Mouse (Mus musculus) liver, embryonic 14.5 days (tissue): Measurements from ENCODE around the gene Mfsd2a. TPM values are rescaled to one million over a fixed set of nuclear protein-coding genes. Genes with fewer than 3 reads are reported as not detected.
A peak's percentile ranks its signal among the peaks of the same experiment; 100 is the strongest.

ENCODE experiments used
- ATAC-seq: fragments of 200-750 bp; cut with Nextera tagmentation; 2 replicates; pipeline ENCODE4 v1.8.0; 2017; ENCODE audit warnings: moderate number of reproducible peaks, mild to moderate bottlenecking, moderate library complexity; ENCODE audit not compliant: insufficient read depth
- DNase-seq, 3 experiments: peaks; one replicate each; pipeline ENCODE4 v3.0.0-alpha.2; 2012 to 2013; ENCODE audit warnings: low read depth in 3 of 3, low spot score in 3 of 3
- H3K27ac ChIP-seq: fragments of 300-500 bp; sonication (generic); 2 replicates; pipeline ENCODE4 v1.5.1; 2014; ENCODE audit warnings: moderate library complexity, mild to moderate bottlenecking, control low read depth, inconsistent platforms
- H3K27me3 ChIP-seq: fragments of 300-500 bp; sonication (generic); 2 replicates; pipeline ENCODE4 v1.6.1; 2014; ENCODE audit warnings: mild to moderate bottlenecking, low read length, moderate library complexity; ENCODE audit not compliant: control insufficient read depth, insufficient read depth
- H3K36me3 ChIP-seq: fragments of 300-500 bp; sonication (generic); replicated peaks from 2 replicates; pipeline ENCODE4 v1.6.1; 2014; ENCODE audit warnings: low read depth; ENCODE audit not compliant: control insufficient read depth, insufficient read depth
- H3K4me1 ChIP-seq, 2 experiments: fragments of 200-500 bp in 1 of 2; fragments of 300-500 bp in 1 of 2; sonication (generic) in 1 of 2; replicated peaks; 2 replicates each; pipeline ENCODE4 v1.6.1; 2012 to 2014; ENCODE audit warnings: antibody characterized with exemption in 1 of 2, inconsistent platforms in 1 of 2, low read length in 1 of 2; ENCODE audit not compliant: control insufficient read depth in 2 of 2, insufficient read depth in 2 of 2
- H3K4me2 ChIP-seq: fragments of 300-500 bp; sonication (generic); 2 replicates; pipeline ENCODE4 v1.6.1; 2014; ENCODE audit warnings: low read depth, mild to moderate bottlenecking, control low read depth, moderate library complexity
- H3K4me3 ChIP-seq, 2 experiments: fragments of 200-500 bp in 1 of 2; fragments of 300-500 bp in 1 of 2; sonication (generic) in 1 of 2; 2 replicates each; pipeline ENCODE4 v1.5.1; 2012 to 2014; ENCODE audit warnings: low read depth in 2 of 2, low read length in 2 of 2, mild to moderate bottlenecking in 2 of 2, control low read depth in 1 of 2, inconsistent platforms in 1 of 2, moderate library complexity in 1 of 2; ENCODE audit not compliant: insufficient read depth in 1 of 2
- H3K9ac ChIP-seq: fragments of 300-500 bp; sonication (generic); replicated peaks from 2 replicates; pipeline ENCODE4 v1.6.1; 2014; ENCODE audit warnings: mild to moderate bottlenecking, control low read depth, moderate library complexity
- H3K9me3 ChIP-seq: fragments of 300-500 bp; sonication (generic); 2 replicates; pipeline ENCODE4 v1.6.1; 2016; ENCODE audit warnings: low read length, mixed read lengths; ENCODE audit not compliant: control insufficient read depth
- CTCF ChIP-seq: IDR thresholded peaks from 2 replicates; pipeline ENCODE4 v1.5.1; 2016; ENCODE audit warnings: antibody characterized with exemption, low read depth, control low read depth
- EP300 ChIP-seq: IDR thresholded peaks from 2 replicates; pipeline ENCODE4 v1.6.1; 2016; ENCODE audit warnings: antibody characterized with exemption, low read depth
- WGBS: fragments of 180-500 bp; shearing (Covaris S2); extraction: QIAGEN DNeasy Blood & Tissue Kit; methylation state at CpG from one replicate; pipeline ENCODE4 v1.1.7; 2014; ENCODE audit not compliant: insufficient replicate concordance; 5-methylcytosine and 5-hydroxymethylcytosine counted together
- polyA plus RNA-seq, 2 experiments: library from polyadenylated mRNA; depleted of rRNA in 1 of 2; stranded (reverse) in 1 of 2; unstranded in 1 of 2; fragments of >200 nt; fragmentation: Nextera tagmentation in 1 of 2; extraction: Ambion mirVana in 1 of 2; gene quantifications; 2 replicates each; pipeline versions ENCODE4 v1.2.1 to v1.2.3; 2012 to 2014

The Mfsd2a gene
- polyA plus RNA-seq (2012; rRNA removed) (0.03 and 0.08 TPM in 2 replicates), polyA plus RNA-seq (2014; fragmentation: Nextera tagmentation; extraction: Ambion mirVana) (0.22 TPM in 1 of 2 replicates, not detected in the other)

DNA sequence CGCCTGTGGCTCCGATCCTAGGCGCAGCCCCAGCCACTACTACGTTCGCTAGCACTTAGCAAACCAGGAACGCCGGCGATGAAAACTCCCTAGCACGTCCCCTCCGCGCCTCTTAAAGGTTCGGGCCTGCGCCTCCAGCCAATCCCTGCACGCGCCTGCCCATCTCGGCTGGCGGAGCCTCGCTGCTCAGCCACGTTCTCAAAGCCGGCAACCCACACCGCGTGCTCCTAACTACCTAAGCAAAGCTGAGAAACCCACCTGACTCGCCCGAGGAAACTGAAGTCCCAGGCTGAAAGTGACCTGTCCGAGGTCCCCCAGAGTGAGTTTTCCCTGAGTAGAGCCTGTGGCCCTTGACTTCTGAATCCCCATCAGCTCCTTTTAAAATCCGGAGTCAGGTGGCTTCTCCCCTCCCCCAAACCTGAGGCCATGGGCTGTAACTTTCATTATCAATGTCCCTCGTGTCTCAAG, at the start of gene Mfsd2a:
Mfsd2a (minus strand) TSS at position 89 of the 468 bp plus-strand sequence.
- Histone ChIP-seq H3K9me3 (no peaks in the 10 kb centered on the region), H3K9ac (no peak within 1 kb of the TSS), H3K27me3 (peaks cover 42% of the 10 kb centered on the region), H3K4me2 (peak within 1 kb of the TSS; percentile 59), H3K36me3 (no peaks in the 10 kb centered on the region), H3K4me1 (no peaks in the 10 kb centered on the region), H3K27ac (no peak within 1 kb of the TSS), H3K4me3 (peak within 1 kb of the TSS; percentile 29 to 43; a peak in 3 of 4 replicates)
- 2% methylated on average over 27 of the region's 27 CpGs for WGBS
- no peak for TF ChIP-seq EP300
- no peak for TF ChIP-seq CTCF
- ATAC-seq: no peak; the same call in 1 of the 2 replicates
- DNase-seq: no peak

DNA sequence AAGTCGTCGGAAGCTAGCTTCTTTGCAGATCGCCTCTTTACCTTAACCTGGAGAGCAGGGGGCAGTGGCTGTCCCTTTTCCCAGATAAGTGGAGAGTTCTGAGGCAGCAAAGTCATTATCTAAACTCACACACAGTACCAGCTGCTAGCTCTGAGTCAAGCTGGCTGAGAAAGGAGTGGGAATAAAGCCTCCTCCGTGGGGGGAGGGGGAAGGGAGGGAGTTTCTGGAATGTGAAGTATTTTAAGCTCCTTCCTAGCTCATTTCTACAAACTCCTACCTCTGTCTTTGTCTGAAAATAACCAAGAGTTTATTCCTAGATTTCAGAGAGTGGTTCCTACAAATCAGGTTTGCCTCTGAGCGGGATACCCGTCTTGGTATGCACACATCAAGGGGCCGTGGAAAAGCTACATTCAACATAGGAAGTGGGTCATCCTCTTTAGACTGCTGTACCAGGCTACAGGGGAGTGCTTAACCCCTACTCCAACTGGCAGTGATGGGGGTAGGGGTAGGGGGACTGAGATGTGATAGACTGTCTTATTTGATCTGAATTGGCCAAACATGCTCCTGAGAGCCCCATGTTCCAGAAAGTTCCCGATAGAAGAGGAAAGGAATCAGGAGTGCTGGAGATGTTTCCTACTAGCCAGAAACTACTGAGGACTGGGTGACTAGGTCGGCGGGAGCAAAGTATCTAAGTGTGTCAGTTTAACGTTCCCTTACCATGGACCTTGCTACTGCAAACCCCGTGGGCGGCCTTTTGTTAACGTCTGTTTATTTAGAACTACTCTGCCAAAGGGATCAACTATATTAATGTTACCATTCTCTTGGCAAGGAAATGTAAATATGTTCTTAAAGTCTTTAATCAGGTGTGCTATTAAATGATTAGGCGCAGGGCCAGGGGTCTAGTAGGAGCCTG, 44.3 kb upstream of the Mfsd2a start:
- ATAC-seq (no peak), DNase-seq (no peak)
- H3K4me3 ChIP-seq: no peak overlapping the region
- no peaks in the 10 kb centered on the region; the same call in 1 of the 2 replicates for H3K27me3 ChIP-seq
- no peaks in the 10 kb centered on the region for H3K9me3 ChIP-seq
- WGBS: 38% methylated on average over 15 of the region's 15 CpGs
- H3K4me1 ChIP-seq: peaks cover 0 to 3% of the 10 kb centered on the region in 2 experiments; a peak in 1 of 4 replicates
- H3K36me3 ChIP-seq: no peaks in the 10 kb centered on the region
- H3K4me2 ChIP-seq: no peak overlapping the region
- no peak overlapping the region for H3K27ac ChIP-seq
- no peak overlapping the region for H3K9ac ChIP-seq
- no peak for TF ChIP-seq CTCF
- no peak for TF ChIP-seq EP300

DNA sequence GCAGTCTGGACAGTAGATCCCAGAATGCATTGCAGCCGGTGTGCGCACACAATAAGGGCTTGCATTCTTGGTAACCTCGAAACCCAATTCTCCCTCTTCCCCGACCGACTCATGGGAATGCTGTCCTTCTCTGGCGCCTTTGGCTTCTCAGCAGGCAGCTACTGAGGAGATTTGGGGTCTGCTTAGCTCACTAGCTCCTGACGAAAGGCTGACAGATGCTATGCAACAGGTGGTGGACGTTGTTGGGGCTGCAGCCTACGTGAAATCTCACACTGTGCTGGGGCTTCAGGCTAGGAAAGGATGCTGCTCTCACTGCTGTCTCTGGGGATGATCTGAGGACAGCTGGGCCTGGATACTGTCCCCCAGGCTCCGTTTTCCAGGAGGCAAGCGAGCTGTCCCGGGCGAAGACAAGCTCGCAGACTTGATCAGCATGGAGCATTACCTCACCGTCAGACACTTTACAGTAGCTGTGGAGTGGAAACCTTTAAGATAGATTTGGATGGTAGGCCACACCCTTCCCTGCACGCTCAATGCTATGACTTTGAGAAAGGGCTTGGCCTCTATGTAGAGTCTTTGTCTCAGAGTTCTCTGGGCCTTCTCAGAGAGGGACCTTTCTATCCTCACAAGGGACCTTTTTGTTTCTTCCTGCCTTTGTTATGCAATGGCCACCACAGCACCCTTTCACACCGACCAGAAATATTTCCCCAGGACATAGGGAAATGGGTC, 39.8 kb upstream of the Mfsd2a start:
- no peaks in the 10 kb centered on the region for H3K9me3 ChIP-seq
- H3K9ac ChIP-seq: no peak overlapping the region
- no peak for TF ChIP-seq CTCF
- no peak for TF ChIP-seq EP300
- WGBS: 60% methylated on average over 17 of the region's 17 CpGs
- no peak overlapping the region for H3K4me3 ChIP-seq
- ATAC-seq (no peak), DNase-seq (no peak)
- no peak overlapping the region for H3K27ac ChIP-seq
- peaks cover 37% of the 10 kb centered on the region for H3K27me3 ChIP-seq
- H3K4me2 ChIP-seq: no peak overlapping the region
- no peaks in the 10 kb centered on the region for H3K36me3 ChIP-seq
- peaks cover 0 to 5% of the 10 kb centered on the region in 2 experiments; a peak in 1 of 4 replicates for H3K4me1 ChIP-seq

DNA sequence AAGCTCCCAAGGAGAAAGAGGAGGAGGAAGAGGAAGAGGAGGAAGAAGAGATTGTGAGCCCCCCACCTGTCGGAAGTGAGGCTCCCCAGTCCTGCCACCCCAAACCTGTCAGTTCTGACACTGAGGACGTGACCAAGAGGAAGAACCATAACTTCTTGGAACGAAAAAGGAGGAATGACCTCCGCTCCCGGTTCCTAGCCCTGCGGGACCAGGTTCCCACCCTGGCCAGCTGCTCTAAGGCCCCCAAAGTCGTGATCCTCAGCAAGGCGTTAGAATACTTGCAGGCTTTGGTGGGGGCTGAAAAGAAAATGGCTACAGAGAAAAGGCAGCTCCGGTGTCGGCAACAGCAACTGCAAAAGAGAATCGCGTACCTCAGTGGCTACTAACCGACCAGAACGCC, 39.1 kb upstream of the Mfsd2a start:
- Histone ChIP-seq H3K27ac (no peak overlapping the region), H3K4me2 (no peak overlapping the region), H3K4me3 (no peak overlapping the region), H3K27me3 (peaks cover 43% of the 10 kb centered on the region), H3K4me1 (peaks cover 0 to 2% of the 10 kb centered on the region in 2 experiments; a peak in 1 of 4 replicates), H3K9me3 (no peaks in the 10 kb centered on the region), H3K36me3 (no peaks in the 10 kb centered on the region), H3K9ac (no peak overlapping the region)
- WGBS: 60% methylated on average over 14 of the region's 14 CpGs
- ATAC-seq (no peak), DNase-seq (no peak)
- TF ChIP-seq CTCF: no peak
- no peak for TF ChIP-seq EP300
